Mouse (Mus musculus) cortical plate, adult 2 months (tissue): ENCODE data around the gene E130309D02Rik. TPM values are rescaled to one million over a fixed set of nuclear protein-coding genes. Genes with fewer than 3 reads are reported as not detected.

ENCODE experiments used
- H3K27ac ChIP-seq: fragments of 200-500 bp; 2 replicates; pipeline ENCODE4 v1.5.1; 2012; ENCODE audit warnings: low read length, control low read depth, inconsistent platforms; ENCODE audit not compliant: insufficient read depth
- H3K4me1 ChIP-seq: fragments of 200-500 bp; 2 replicates; pipeline ENCODE4 v1.6.1; 2011; ENCODE audit warnings: low read length; ENCODE audit not compliant: control insufficient read depth, insufficient read depth
- H3K4me3 ChIP-seq: fragments of 200-500 bp; 2 replicates; pipeline ENCODE4 v1.5.1; 2011; ENCODE audit warnings: mild to moderate bottlenecking, low read length, control low read depth; ENCODE audit not compliant: insufficient read depth
- CTCF ChIP-seq: fragments of 200-500 bp; IDR thresholded peaks from 2 replicates; pipeline ENCODE4 v1.5.1; 2011; ENCODE audit warnings: mild to moderate bottlenecking, control low read depth, low read length; ENCODE audit not compliant: insufficient read depth; ENCODE audit errors: extremely low read depth
- POLR2A ChIP-seq: fragments of 200-500 bp; IDR thresholded peaks from 2 replicates; pipeline ENCODE4 v1.6.1; 2011; ENCODE audit warnings: mild to moderate bottlenecking, low read length, control low read depth; ENCODE audit not compliant: insufficient read depth; ENCODE audit errors: extremely low read depth
- polyA plus RNA-seq: library from polyadenylated mRNA; depleted of rRNA; stranded (reverse); fragments of >200 nt; gene quantifications from 2 replicates; pipeline ENCODE4 v1.2.3, GENCODE M21; 2012

Gene E130309D02Rik
- polyA plus RNA-seq, 1 experiment, result 16.3 TPM

DNA sequence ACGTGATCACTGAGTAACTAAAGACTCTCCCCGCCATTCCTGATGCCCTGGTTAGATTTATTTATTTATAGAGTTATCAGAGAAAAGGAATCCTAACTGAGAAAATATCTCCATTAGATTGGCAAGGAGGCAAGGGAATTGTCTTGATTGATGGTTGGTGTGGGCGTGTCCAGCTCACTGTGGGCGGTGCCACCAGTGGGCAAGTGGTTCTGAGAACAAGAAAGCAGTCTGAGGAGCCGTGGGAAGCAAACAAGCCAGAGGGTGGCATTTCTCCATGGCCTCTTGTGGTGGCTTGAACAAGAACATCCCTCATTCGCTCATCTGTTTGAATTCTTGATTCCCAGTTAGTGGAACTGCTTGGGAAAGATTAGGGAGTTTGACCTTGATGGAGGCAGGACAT lies 24.4 kb upstream of the E130309D02Rik start:
- TF ChIP-seq POLR2A, result no peak
- TF ChIP-seq CTCF, result no peak
- Histone ChIP-seq H3K4me3 (no peak overlapping the region), H3K27ac (no peak overlapping the region), H3K4me1 (no peaks in the 10 kb centered on the region)

DNA sequence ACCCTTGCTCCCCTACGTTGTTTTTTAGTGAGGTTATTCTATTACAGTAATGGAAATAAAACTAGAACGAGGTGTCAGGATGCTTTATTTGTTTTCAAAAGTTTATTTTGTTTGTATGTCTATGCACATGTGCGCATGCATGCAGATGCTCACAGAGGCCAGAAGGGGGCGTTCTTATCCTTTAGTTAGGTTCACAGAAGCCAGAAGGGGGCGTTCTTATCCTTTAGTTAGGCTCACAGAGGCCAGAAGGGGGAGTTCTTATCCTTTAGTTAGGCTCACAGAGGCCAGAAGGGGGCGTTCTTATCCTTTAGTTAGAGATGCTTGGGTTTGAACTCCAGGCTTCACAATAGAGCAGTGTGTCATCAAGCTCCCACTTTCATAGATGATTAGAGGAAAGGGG lies 21.4 kb upstream of the E130309D02Rik start:
- Histone ChIP-seq H3K4me1 (no peaks in the 10 kb centered on the region; the same call in 1 of the 2 replicates), H3K27ac (no peak overlapping the region), H3K4me3 (no peak overlapping the region)
- TF ChIP-seq CTCF (peak; percentile 27), POLR2A (no peak)

DNA sequence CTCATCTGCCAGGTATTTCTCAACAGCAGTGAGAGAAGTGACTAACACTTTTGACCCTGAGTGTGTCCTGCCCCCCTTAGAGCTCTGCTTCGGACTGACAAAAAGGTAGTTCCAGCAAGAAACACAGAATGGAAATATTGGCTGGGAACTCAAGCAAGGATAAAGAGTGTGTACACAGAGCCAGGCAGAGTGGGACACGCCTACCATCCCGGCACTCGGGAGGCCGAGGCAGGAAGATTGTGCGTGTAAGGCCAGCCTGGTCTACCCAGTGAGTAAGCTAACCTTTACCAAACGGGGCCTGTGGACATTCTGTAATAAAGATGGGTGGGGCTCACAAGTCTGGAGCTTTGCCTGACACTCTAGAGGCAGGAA lies 19.9 kb upstream of the E130309D02Rik start:
- H3K4me1 ChIP-seq, result no peaks in the 10 kb centered on the region; the same call in 1 of the 2 replicates
- H3K4me3 ChIP-seq, result no peak overlapping the region
- TF ChIP-seq CTCF (no peak), POLR2A (no peak)
- no peak overlapping the region for H3K27ac ChIP-seq

DNA sequence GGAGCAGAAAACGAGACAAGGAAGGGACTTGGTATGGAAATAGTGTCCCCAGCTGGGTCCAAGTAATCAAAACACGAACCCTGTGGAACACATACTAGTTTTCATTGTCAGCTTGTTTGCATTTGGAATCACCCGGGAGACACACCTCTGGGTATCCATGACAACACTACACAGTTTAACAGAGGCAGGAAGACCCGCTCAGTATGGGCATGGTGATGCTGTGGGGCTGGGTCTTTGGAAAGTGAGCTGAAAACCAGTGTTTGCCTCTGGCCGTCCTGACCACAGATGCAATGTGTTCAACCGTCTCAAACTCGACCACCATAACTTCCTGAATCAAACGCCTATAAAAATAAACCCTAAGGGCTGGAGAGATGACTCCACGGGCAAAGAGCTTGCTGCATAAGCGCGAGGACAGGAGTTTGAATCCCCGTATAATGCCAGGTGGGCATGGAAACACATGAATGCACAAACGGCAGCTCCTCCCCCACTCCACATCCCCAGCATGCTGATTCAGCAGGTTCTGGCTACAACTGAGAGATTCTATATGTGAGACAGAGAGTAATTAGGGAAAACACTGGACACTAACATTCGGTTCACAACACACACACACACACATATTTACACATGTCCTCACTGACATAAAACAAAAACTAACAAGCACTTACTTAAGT lies 19.4 kb upstream of the E130309D02Rik start:
- Histone ChIP-seq H3K27ac (no peak overlapping the region), H3K4me1 (peaks cover 2% of the 10 kb centered on the region; the same call in 1 of the 2 replicates), H3K4me3 (no peak overlapping the region)
- TF ChIP-seq CTCF, result no peak
- no peak for TF ChIP-seq POLR2A

DNA sequence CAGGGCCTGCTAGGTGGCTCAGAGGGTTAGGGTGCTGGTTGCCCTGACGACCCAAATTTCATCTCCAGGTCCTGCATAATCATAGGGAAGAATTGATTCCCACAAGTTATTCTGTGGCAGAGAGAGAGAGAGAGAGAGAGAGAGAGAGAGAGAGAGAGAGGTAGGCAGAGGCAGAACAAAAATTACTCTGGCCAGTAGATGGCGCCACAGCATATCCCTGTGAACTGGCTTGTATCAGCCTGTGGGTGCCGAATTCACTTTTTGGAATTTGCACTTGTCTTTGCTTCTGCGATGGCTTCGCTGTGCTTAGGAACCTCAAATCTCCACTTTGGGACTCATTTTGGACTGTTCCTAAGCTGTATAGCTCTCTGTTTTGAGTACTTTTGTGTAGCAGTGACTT lies 18.7 kb upstream of the E130309D02Rik start:
- H3K27ac ChIP-seq, result no peak overlapping the region
- no peak overlapping the region for H3K4me3 ChIP-seq
- TF ChIP-seq CTCF (peak; percentile 84), POLR2A (no peak)
- peaks cover 2% of the 10 kb centered on the region; the same call in 1 of the 2 replicates for H3K4me1 ChIP-seq

DNA sequence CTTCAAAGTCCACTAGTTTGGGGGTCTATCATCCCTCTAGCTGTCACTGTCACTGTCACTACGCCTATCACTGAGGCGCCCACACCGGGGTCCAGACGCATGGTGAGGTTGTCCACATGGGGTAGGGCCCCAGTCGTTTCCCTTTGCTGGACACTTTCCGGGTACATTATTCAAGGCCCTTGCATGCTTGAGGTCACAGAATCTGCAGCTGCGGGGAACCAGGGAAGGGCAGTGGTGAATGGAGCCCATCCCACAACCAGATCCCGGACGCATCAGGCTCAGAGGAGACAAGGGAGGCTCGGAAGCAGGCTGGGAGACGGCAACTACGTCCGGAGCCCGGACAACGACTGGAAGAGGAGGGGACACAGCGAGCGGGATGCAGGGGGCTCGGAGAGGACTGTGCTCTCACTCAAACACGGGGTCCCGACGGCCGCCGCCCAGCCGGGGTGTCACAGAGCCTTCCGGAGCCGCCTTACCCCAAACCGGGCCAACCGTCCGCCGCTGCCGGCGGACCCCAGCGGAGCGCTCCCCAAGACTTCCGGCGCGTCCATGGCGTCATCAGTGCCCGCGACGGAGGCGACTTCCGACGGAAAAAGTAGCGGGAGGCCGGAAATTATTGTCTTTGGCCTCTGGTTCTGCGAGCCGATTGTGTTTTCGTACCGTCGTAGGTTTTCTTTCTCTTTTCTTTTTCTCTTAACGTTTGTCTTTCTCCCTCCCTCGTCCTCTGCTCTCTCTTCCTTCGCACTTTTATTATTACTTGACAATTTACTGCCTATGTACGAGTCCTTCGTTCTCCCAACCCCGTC lies 13.7 kb upstream of the E130309D02Rik start, which contains the start of gene Zdhhc4:
TSS of gene Zdhhc4 (minus strand) at position 567 of the 806 bp plus-strand sequence.
- Histone ChIP-seq H3K27ac (no peak within 1 kb of the TSS), H3K4me3 (peak within 1 kb of the TSS; percentile 66), H3K4me1 (0 out of 2 replicates have a peak, but pooled peaks cover 4% of the 10 kb centered on the region)
- TF ChIP-seq POLR2A, result peak; percentile 55
- no peak for TF ChIP-seq CTCF

DNA sequence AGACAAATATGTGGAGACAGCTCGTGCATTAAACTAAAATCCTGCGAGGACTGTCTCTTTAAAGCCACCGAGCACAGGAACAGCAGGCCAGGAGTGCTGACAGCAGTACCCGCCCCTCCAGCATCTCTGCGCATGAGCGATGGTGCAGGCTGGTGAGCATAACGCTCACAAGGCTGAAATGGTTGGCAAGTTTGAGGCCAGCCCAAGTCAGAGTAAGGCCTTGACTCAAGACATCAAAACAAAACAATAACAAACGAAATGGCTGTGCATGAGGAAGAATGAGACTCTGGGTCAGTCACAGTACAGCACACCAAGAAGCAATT lies 2.1 kb upstream of the E130309D02Rik start:
- Histone ChIP-seq H3K4me3 (no peak overlapping the region), H3K27ac (no peak overlapping the region), H3K4me1 (peaks cover 3% of the 10 kb centered on the region; the same call in 1 of the 2 replicates)
- no peak for TF ChIP-seq POLR2A
- no peak for TF ChIP-seq CTCF

DNA sequence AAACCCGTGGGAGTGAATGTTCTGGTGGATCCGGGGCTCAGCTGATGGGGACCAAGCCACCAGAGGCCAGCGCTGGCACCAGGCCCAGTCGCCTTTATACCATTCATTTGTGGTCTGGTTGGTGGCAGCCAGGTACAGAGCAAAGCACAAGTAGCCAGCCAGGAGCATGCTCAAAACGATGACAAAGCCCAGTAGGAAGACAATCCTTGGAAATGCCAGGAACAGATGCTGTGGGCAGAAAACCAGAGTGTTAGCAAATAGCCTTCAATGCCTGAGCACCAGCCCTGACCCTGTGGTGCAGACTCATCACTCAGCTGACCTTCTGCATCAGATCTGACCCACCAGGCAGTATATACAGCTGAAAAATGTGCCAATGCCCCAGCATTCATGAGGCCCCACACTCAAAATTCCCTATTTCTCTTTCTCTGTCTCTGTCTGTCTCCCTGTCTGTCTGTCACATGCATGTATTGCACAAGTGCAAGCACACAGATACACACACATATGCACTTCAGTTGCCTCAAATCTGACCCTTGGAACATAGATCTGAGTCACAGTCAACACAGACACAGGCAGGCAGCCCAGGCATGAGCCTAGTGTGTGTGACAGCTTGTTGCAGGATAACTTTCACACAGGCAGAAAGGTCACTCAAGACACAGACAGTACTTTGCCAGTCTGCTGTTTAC lies 1.6 kb upstream of the E130309D02Rik start:
- no peak for TF ChIP-seq POLR2A
- no peak for TF ChIP-seq CTCF
- no peak overlapping the region for H3K4me3 ChIP-seq
- peaks cover 3% of the 10 kb centered on the region; the same call in 1 of the 2 replicates for H3K4me1 ChIP-seq
- no peak overlapping the region for H3K27ac ChIP-seq

DNA sequence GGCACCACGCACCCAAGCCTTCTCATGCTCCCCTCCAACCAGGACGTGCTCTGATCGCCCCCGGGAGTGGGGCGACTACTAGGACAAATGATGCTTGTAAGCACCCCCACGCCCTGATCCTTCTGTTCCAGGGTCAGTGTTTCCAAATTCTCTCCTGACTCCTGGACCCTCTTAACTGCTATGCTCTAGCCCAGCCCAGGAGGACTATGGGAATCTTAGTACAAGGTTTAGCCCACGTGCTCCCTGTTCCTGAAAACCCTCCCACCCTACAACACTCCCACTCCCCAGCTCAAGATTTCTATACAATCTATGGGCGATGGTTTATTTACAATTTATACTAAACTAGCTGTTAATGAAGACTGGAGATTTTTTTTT lies 341 bp upstream of the E130309D02Rik start:
- H3K4me3 ChIP-seq, result peak overlapping the region; percentile 99; the same call in 1 of the 2 replicates
- no peak for TF ChIP-seq POLR2A
- TF ChIP-seq CTCF, result no peak
- peaks cover 3% of the 10 kb centered on the region; the same call in 1 of the 2 replicates for H3K4me1 ChIP-seq
- no peak overlapping the region for H3K27ac ChIP-seq
